Mouse (Mus musculus) C2C12 (cell line): ENCODE data around the gene Dph1.

Experiments used
- CTCF ChIP-seq: IDR thresholded peaks from one replicate; pipeline ENCODE4 v1.5.1; 2011; ENCODE audit not compliant: control insufficient read depth, insufficient read depth, insufficient read length
- MYOD1 ChIP-seq: IDR thresholded peaks from one replicate; pipeline ENCODE4 v1.6.1; 2011; ENCODE audit warnings: low read depth; ENCODE audit not compliant: control insufficient read depth, insufficient read length

DNA sequence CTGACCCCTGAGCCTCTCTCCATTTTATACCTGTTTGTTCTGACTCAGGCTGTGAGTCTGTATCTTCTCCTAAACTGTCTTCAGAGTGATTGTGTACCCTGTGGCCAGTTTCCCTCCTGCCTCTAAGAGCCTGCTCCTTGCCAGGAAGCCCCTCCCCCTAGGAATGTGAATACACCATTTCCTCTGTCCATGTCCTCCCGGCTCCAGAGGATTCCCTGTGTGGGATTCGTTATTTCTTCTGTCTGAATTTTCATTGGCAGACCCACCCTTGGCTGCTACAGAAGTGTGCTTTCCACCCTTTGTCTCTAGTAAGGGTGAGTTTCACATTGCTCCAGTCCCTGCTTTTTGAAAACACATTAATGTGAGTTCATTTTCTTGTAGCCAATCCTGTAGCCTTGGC is 57.1 kb downstream of the Dph1 start:
- TF ChIP-seq CTCF, result no peak
- no peak for TF ChIP-seq MYOD1
